Mouse (Mus musculus) liver, adult (tissue): ENCODE measurements around the gene Mmp10.

Source experiments
- GATA4 ChIP-seq: IDR thresholded peaks from 2 replicates; pipeline ENCODE4 v1.6.1; 2014; ENCODE audit warnings: mild to moderate bottlenecking, low read length; ENCODE audit not compliant: insufficient replicate concordance

Mmp10 gene

DNA sequence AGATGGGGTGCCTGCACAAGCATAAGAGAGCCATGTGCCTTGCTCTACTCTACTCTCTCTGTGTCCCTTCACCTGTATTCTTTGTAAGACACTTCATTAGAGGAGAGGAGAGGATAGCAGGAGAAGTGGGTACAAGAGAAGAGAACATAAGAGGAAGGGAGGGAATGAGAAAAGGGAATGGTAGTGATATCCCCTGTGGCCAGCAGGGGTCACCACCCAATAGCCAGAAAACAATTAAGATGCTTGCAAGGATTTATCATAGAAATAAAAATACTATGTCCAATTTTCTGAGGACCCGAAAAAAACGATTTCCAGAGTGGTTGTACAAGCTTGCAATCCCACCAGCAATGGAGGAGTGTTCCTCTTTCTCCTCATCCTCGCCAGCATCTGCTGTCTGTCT lies 52.2 kb downstream of the Mmp10 start:
- no peak for TF ChIP-seq GATA4

DNA sequence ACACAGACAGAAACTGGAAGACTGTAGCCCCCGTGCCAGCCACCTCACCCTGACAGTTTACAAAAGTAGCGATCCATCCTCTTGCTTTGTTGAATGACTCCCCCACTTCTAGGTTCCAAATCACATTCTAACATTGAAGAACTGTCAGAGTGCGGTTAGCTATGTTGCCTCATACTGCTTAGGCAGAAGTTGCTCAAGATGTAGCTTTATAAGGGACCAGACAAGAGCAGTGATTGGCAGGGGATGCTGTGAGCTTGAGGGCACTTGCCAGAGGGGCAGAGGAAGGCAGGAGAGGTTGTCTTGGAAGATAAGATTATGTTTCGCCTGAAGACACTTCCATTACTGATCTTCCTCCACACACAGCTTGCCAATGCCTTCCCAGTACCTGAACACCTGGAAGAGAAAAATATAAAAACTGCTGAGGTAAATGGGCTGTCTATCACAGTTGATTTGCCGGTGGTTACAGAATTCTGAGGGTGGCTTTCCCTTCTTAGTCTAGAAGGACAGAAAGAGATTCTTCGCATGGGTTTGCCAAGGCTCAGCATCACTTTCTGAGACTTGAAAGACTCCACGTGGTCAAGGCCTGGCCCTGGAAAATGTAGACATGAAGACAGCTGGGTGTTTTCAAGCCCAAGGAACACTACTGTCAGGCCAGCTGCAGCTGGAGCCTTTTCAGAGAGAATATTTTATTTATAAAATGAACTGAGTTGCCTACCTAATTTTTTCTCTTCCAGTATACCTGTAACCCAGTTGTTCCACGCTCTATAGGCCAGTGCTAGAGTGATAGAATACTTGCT lies 56.3 kb downstream of the Mmp10 start, which contains the start of gene Mmp8:
Gene Mmp8 (plus strand): TSS at position 236 of the 797 bp plus-strand sequence.
- TF ChIP-seq GATA4: no peak
